Mouse (Mus musculus) liver, adult 2 months (tissue): ENCODE measurements around the gene Pf4.

Experiments
- CTCF ChIP-seq: fragments of 200-500 bp; IDR thresholded peaks from 2 replicates; pipeline ENCODE4 v1.5.1; 2011; ENCODE audit warnings: low read depth, low read length, control low read depth
- POLR2A ChIP-seq: fragments of 200-500 bp; IDR thresholded peaks from 2 replicates; pipeline ENCODE4 v1.6.1; 2011; ENCODE audit warnings: low read length, control low read depth; ENCODE audit not compliant: insufficient read depth; ENCODE audit errors: extremely low read depth

GRCm38 (mm10) chr5:90728254-90728653, 44.0 kb upstream of the Pf4 start:
- no peak for TF ChIP-seq CTCF
- TF ChIP-seq POLR2A, result no peak
